Mouse (Mus musculus) cortical plate, adult 2 months (tissue): Measurements from ENCODE around the gene P2ry12.

Experiments used
- CTCF ChIP-seq: fragments of 200-500 bp; IDR thresholded peaks from 2 replicates; pipeline ENCODE4 v1.5.1; 2011; ENCODE audit warnings: mild to moderate bottlenecking, control low read depth, low read length; ENCODE audit not compliant: insufficient read depth; ENCODE audit errors: extremely low read depth
- POLR2A ChIP-seq: fragments of 200-500 bp; IDR thresholded peaks from 2 replicates; pipeline ENCODE4 v1.6.1; 2011; ENCODE audit warnings: mild to moderate bottlenecking, low read length, control low read depth; ENCODE audit not compliant: insufficient read depth; ENCODE audit errors: extremely low read depth

- TF ChIP-seq CTCF (no peak), POLR2A (no peak)
Observed at GRCm38 (mm10) chr3:59270811-59271210, 8.1 kb upstream of the P2ry12 start.
